ENCODE assay signal across 19 mouse cellular contexts in the genomic region with DNA sequence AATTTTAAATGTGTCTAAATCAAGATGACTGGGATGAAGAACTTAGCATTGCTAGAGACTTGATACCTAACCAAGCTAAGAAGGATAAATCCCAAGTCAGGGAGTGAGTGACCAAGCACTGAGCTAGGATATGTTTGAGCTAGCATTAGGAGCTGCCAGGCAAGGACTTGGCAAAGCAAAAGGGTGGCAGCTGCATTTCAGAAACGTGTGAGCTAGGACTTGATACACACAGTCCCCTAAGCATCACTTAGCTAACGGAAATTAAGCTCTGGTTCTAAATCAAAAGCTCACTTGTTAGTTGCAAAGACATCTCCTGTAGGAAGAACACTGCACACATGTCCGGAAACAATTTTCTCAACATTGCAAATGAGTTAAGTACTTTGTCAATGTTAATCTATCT.
A peak's percentile ranks its signal among the peaks of the same experiment; 100 is the strongest.
DNase-seq lines count a peak whose midpoint lies in the region; ATAC-seq and TF ChIP-seq lines count a peak whose summit lies in the region.
"Had no signal": no experiment of that assay in that cellular context is flagged by ENCODE, and none has a peak within 500 bp of the region (broad histone marks: within the 10 kb centered on the region; RNA-seq: fewer than 3 reads in every experiment).

No protein-coding gene starts in this region.

- H3K4me2 ChIP-seq in forebrain, embryonic 13.5 days, result no peak overlapping the region
- no peak overlapping the region for H3K4me2 ChIP-seq in forebrain, embryonic 11.5 days (ENCODE audit: low read depth, low read length, severe bottlenecking)
- no peak overlapping the region for H3K4me2 ChIP-seq in forebrain, postnatal 0 days (ENCODE audit: low read depth)
- H3K4me2 ChIP-seq: limb, embryonic 15.5 days; liver, embryonic 15.5 days; midbrain, embryonic 12.5 days; neural tube, embryonic 13.5 days had no signal

- H3K27me3 ChIP-seq in forebrain, embryonic 13.5 days, result no peaks in the 10 kb centered on the region
- no peaks in the 10 kb centered on the region for H3K27me3 ChIP-seq in forebrain, embryonic 11.5 days (ENCODE audit: control insufficient read depth, insufficient read depth, low read length)
- H3K27me3 ChIP-seq in forebrain, postnatal 0 days (ENCODE audit: insufficient read depth, low read length), result no peaks in the 10 kb centered on the region
- H3K27me3 ChIP-seq: limb, embryonic 15.5 days; liver, embryonic 15.5 days; midbrain, embryonic 12.5 days; neural tube, embryonic 13.5 days had no signal

- H3K9me3 ChIP-seq in forebrain, embryonic 13.5 days (replicated peaks), result no peaks in the 10 kb centered on the region
- no peaks in the 10 kb centered on the region for H3K9me3 ChIP-seq in forebrain, embryonic 11.5 days (ENCODE audit: control insufficient read depth, low read length)
- no peaks in the 10 kb centered on the region for H3K9me3 ChIP-seq in forebrain, postnatal 0 days (ENCODE audit: low read length)
- H3K9me3 ChIP-seq: hindbrain, embryonic 10.5 days; limb, embryonic 15.5 days; liver, embryonic 15.5 days; midbrain, embryonic 12.5 days; neural tube, embryonic 13.5 days had no signal

- H3K4me1 ChIP-seq in forebrain, embryonic 13.5 days, result no peaks in the 10 kb centered on the region
- no peaks in the 10 kb centered on the region for H3K4me1 ChIP-seq in forebrain, embryonic 11.5 days (replicated peaks; ENCODE audit: control insufficient read depth, insufficient read depth, low read length)
- no peaks in the 10 kb centered on the region for H3K4me1 ChIP-seq in forebrain, postnatal 0 days (ENCODE audit: insufficient read depth)
- H3K4me1 ChIP-seq: hindbrain, embryonic 10.5 days; liver, embryonic 15.5 days; midbrain, embryonic 12.5 days; neural tube, embryonic 13.5 days had no signal

- 0 out of 2 replicates have a peak, but pooled peaks have one; percentile 27 for ATAC-seq in forebrain, embryonic 13.5 days
- no peak for ATAC-seq in forebrain, embryonic 11.5 days (replicated peaks; ENCODE audit: low FRiP score)
- ATAC-seq in forebrain, postnatal 0 days, result peak; percentile 72

- DNase-seq in forebrain, embryonic 11.5 days (ENCODE audit: low spot score), result no peak
- DNase-seq in layer of hippocampus, adult 2 months (ENCODE audit: low spot score in 2 of 2), result peak; percentile 12 to 17
- no peak for DNase-seq in layer of hippocampus, adult 9-10 months (ENCODE audit: low spot score)
- peak; percentile 77 for DNase-seq in cerebellum, adult 9-10 months
- peak; percentile 59 for DNase-seq in forebrain, postnatal 0 days
- DNase-seq in kidney, postnatal 14 days, result no peak
- no peak for DNase-seq in c-Kit-positive CD71-positive TER-119-positive erythroid progenitor cells, embryonic 14.5 days (ENCODE audit: low spot score)
- DNase-seq: adrenal gland, postnatal 10 days; gastrocnemius, postnatal 25 days; kidney, adult 8-10 months; kidney, postnatal 36 days; thymus, adult 18-20 months; thymus, postnatal 4 days had no signal

- no peak overlapping the region for H3K27ac ChIP-seq in forebrain, embryonic 13.5 days
- H3K27ac ChIP-seq in forebrain, embryonic 11.5 days (ENCODE audit: low read depth, low read length), result no peak overlapping the region
- no peak overlapping the region for H3K27ac ChIP-seq in layer of hippocampus, adult 2 months
- H3K27ac ChIP-seq in forebrain, postnatal 0 days (ENCODE audit: low read depth, low read length), result no peak overlapping the region
- H3K27ac ChIP-seq: hindbrain, embryonic 10.5 days; limb, embryonic 15.5 days; liver, embryonic 15.5 days; midbrain, embryonic 12.5 days; neural tube, embryonic 13.5 days had no signal

- no peak overlapping the region for H3K4me3 ChIP-seq in forebrain, embryonic 13.5 days
- no peak overlapping the region for H3K4me3 ChIP-seq in forebrain, embryonic 11.5 days (ENCODE audit: low read depth, low read length)
- no peak overlapping the region for H3K4me3 ChIP-seq in layer of hippocampus, adult 2 months
- no peak overlapping the region for H3K4me3 ChIP-seq in forebrain, postnatal 0 days (ENCODE audit: low read depth, low read length)
- H3K4me3 ChIP-seq: hindbrain, embryonic 10.5 days; limb, embryonic 15.5 days; liver, embryonic 15.5 days; midbrain, embryonic 12.5 days; neural tube, embryonic 13.5 days had no signal

- WGBS in forebrain, embryonic 13.5 days, result 89% methylated on average over 3 of the region's 3 CpGs
- 89% methylated on average over 3 of the region's 3 CpGs for WGBS in forebrain, embryonic 11.5 days
- WGBS in forebrain, postnatal 0 days, result 48% methylated on average over 3 of the region's 3 CpGs

- no peak overlapping the region for H3K9ac ChIP-seq in forebrain, embryonic 13.5 days
- no peak overlapping the region for H3K9ac ChIP-seq in forebrain, embryonic 11.5 days (ENCODE audit: low read length)
- no peak overlapping the region for H3K9ac ChIP-seq in forebrain, postnatal 0 days
- H3K9ac ChIP-seq: limb, embryonic 15.5 days; liver, embryonic 15.5 days; midbrain, embryonic 12.5 days; neural tube, embryonic 13.5 days had no signal

- no peak for TF ChIP-seq CTCF in layer of hippocampus, adult 2 months (conservative IDR thresholded peaks at IDR 0.05)
- no peak for TF ChIP-seq CTCF in forebrain, postnatal 0 days (IDR thresholded peaks at IDR 0.05; ENCODE audit: low read depth)

- no peaks in the 10 kb centered on the region for H3K36me3 ChIP-seq in forebrain, embryonic 13.5 days (ENCODE audit: poor library complexity, severe bottlenecking)
- no peaks in the 10 kb centered on the region for H3K36me3 ChIP-seq in forebrain, embryonic 11.5 days (ENCODE audit: control insufficient read depth, insufficient read depth, low read length)
- no peaks in the 10 kb centered on the region for H3K36me3 ChIP-seq in forebrain, postnatal 0 days (ENCODE audit: insufficient read depth)
- H3K36me3 ChIP-seq: hindbrain, embryonic 10.5 days; limb, embryonic 15.5 days; liver, embryonic 15.5 days; midbrain, embryonic 12.5 days; neural tube, embryonic 13.5 days had no signal

Comparison
In these comparisons a context has a peak if more than half of its experiments do, and no peak if none do; other contexts are left out.
1. DNase-seq: peak in layer of hippocampus, adult 2 months (2 of 2), cerebellum, adult 9-10 months (single experiment) and forebrain, postnatal 0 days (single experiment); none in forebrain, embryonic 11.5 days (single experiment), layer of hippocampus, adult 9-10 months (single experiment), kidney, postnatal 14 days (single experiment) and c-Kit-positive CD71-positive TER-119-positive erythroid progenitor cells, embryonic 14.5 days (single experiment).